Mouse (Mus musculus): Measurements from ENCODE around the gene Dppa2. TPM values are rescaled to one million over a fixed set of nuclear protein-coding genes. Genes with fewer than 3 reads are reported as not detected.
"Not testable (repeated sequence)": the region's sequence is repeated elsewhere in the genome, so short reads cannot be mapped to it uniquely, and the experiment has no call there.

The Dppa2 gene
- total RNA-seq (2015) = not detected in 2 replicates
- not detected in 2 replicates for total RNA-seq (2017)

- ATAC-seq (ENCODE audit: poor library complexity, severe bottlenecking) = no peak
Observed at GRCm38 (mm10) chr16:48303509-48303908, at the start of gene Dppa2. Gene Dppa2, plus strand, starts transcription at chr16:48303908.

GRCm38 (mm10) chr16:48254584-48254983 lies 49.1 kb upstream of the Dppa2 start:
- ATAC-seq (ENCODE audit: poor library complexity, severe bottlenecking) = no peak

GRCm38 (mm10) chr16:48259519-48259918 lies 44.2 kb upstream of the Dppa2 start:
- ATAC-seq (ENCODE audit: poor library complexity, severe bottlenecking) = peak; percentile 49

- ATAC-seq (ENCODE audit: poor library complexity, severe bottlenecking) = no peak
Observed at GRCm38 (mm10) chr16:48262901-48263300, 40.8 kb upstream of the Dppa2 start.

GRCm38 (mm10) chr16:48265856-48266255 lies 37.9 kb upstream of the Dppa2 start:
- no peak for ATAC-seq (ENCODE audit: poor library complexity, severe bottlenecking)

- no peak for ATAC-seq (ENCODE audit: poor library complexity, severe bottlenecking)
Observed at GRCm38 (mm10) chr16:48276940-48277339, 26.8 kb upstream of the Dppa2 start.

- ATAC-seq (ENCODE audit: poor library complexity, severe bottlenecking) = no peak
Observed at GRCm38 (mm10) chr16:48280883-48281282, 22.8 kb upstream of the Dppa2 start.

GRCm38 (mm10) chr16:48282801-48283200 lies 20.9 kb upstream of the Dppa2 start:
- no peak for ATAC-seq (ENCODE audit: poor library complexity, severe bottlenecking)

- no peak for ATAC-seq (ENCODE audit: poor library complexity, severe bottlenecking)
Observed at GRCm38 (mm10) chr16:48283517-48283916, 20.2 kb upstream of the Dppa2 start, which contains the start of gene Dppa4. Gene Dppa4, plus strand, starts transcription at chr16:48283733.

GRCm38 (mm10) chr16:48285517-48285916 lies 18.2 kb upstream of the Dppa2 start:
- no peak for ATAC-seq (ENCODE audit: poor library complexity, severe bottlenecking)

GRCm38 (mm10) chr16:48297384-48298136 lies 6.1 kb upstream of the Dppa2 start:
- no peak for ATAC-seq (ENCODE audit: poor library complexity, severe bottlenecking)

- ATAC-seq (ENCODE audit: poor library complexity, severe bottlenecking) = peak; percentile 81
Observed at GRCm38 (mm10) chr16:48299884-48300283, 3.8 kb upstream of the Dppa2 start.

GRCm38 (mm10) chr16:48303983-48304382 lies 275 bp downstream of the Dppa2 start:
- no peak for ATAC-seq (ENCODE audit: poor library complexity, severe bottlenecking)

- ATAC-seq (ENCODE audit: poor library complexity, severe bottlenecking) = not testable (repeated sequence)
Observed at GRCm38 (mm10) chr16:48308916-48309315, 5.2 kb downstream of the Dppa2 start.

GRCm38 (mm10) chr16:48309912-48310630 lies 6.4 kb downstream of the Dppa2 start:
- ATAC-seq (ENCODE audit: poor library complexity, severe bottlenecking) = no peak

GRCm38 (mm10) chr16:48315294-48315693 lies 11.6 kb downstream of the Dppa2 start:
- no peak for ATAC-seq (ENCODE audit: poor library complexity, severe bottlenecking)

- ATAC-seq (ENCODE audit: poor library complexity, severe bottlenecking) = no peak
Observed at GRCm38 (mm10) chr16:48320781-48321180, 17.1 kb downstream of the Dppa2 start.

GRCm38 (mm10) chr16:48323133-48323532 lies 19.4 kb downstream of the Dppa2 start:
- ATAC-seq (ENCODE audit: poor library complexity, severe bottlenecking) = no peak

- no peak for ATAC-seq (ENCODE audit: poor library complexity, severe bottlenecking)
Observed at GRCm38 (mm10) chr16:48323602-48324345, 20.1 kb downstream of the Dppa2 start.

- ATAC-seq (ENCODE audit: poor library complexity, severe bottlenecking) = no peak
Observed at GRCm38 (mm10) chr16:48326903-48327302, 23.2 kb downstream of the Dppa2 start.

- no peak for ATAC-seq (ENCODE audit: poor library complexity, severe bottlenecking)
Observed at GRCm38 (mm10) chr16:48328420-48328819, 24.7 kb downstream of the Dppa2 start.

Data from megakaryocyte, adult 5-6 weeks (primary cell).